Mouse (Mus musculus): Measurements from ENCODE around the gene Jph2. TPM values are rescaled to one million over a fixed set of nuclear protein-coding genes. Genes with fewer than 3 reads are reported as not detected.
A peak's percentile ranks its signal among the peaks of the same experiment; 100 is the strongest.

Jph2 gene
- polyA plus RNA-seq, 1 experiment from 2014 or later, result 0.26 TPM

GRCm38 (mm10) chr2:163300069-163301060 lies 97.4 kb downstream of the Jph2 start:
- WGBS, result 59% methylated on average over 14 of the region's 14 CpGs
- ATAC-seq (replicated peaks; ENCODE audit: low FRiP score) (no peak), DNase-seq (ENCODE audit: low spot score) (no peak)
- Histone ChIP-seq H3K27me3 (replicated peaks; ENCODE audit: control insufficient read depth, insufficient read depth, low read length) (no peaks in the 10 kb centered on the region; the same call in none of the 2 replicates), H3K4me1 (replicated peaks; ENCODE audit: control insufficient read depth, insufficient read depth, low read length) (no peaks in the 10 kb centered on the region), H3K36me3 (ENCODE audit: control insufficient read depth, insufficient read depth, low read length) (no peaks in the 10 kb centered on the region), H3K9me3 (ENCODE audit: control insufficient read depth, low read length) (no peaks in the 10 kb centered on the region), H3K9ac (ENCODE audit: low read depth, low read length) (no peak overlapping the region), H3K4me2 (no peak overlapping the region), H3K4me3 (ENCODE audit: low read depth, low read length) (no peak overlapping the region), H3K27ac (ENCODE audit: low read depth, low read length) (no peak overlapping the region)

DNA sequence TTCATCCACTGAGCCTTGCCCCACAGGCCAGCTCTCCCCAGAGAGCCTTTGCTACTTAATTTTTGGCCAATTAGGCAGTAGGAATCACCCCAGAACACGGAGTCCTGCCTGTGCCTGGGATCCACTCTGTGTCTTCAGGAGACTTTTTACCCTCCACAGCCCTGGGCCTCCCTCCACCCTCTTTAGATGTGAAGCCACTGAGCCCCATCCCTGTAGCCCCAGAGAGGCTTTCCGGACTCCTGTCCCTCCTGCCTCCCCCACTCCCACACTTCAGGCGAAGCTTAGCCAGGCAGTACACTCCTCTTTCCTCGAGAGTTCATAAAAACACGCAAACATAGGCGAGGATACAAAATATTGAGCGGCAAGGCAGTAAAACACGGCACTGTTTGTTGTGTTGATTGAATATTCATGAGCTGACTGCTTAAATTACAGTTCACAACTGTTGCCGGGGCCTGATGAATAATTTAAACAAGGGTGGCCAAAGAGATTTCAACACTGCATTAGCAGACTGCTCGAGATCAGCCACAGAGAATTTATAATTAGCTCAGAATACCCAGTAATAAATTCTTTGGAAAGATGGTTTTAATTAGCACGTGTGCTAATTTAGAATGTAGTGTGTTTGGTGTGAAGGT lies 100.7 kb downstream of the Jph2 start:
- no peak for DNase-seq (ENCODE audit: low spot score)
- no peak for ATAC-seq (replicated peaks; ENCODE audit: low FRiP score)
- Histone ChIP-seq H3K27ac (ENCODE audit: low read depth, low read length) (no peak overlapping the region), H3K9ac (ENCODE audit: low read depth, low read length) (no peak overlapping the region), H3K9me3 (ENCODE audit: control insufficient read depth, low read length) (no peaks in the 10 kb centered on the region), H3K4me3 (ENCODE audit: low read depth, low read length) (no peak overlapping the region), H3K4me1 (replicated peaks; ENCODE audit: control insufficient read depth, insufficient read depth, low read length) (no peaks in the 10 kb centered on the region), H3K4me2 (no peak overlapping the region), H3K36me3 (ENCODE audit: control insufficient read depth, insufficient read depth, low read length) (no peaks in the 10 kb centered on the region), H3K27me3 (replicated peaks; ENCODE audit: control insufficient read depth, insufficient read depth, low read length) (no peaks in the 10 kb centered on the region; the same call in 1 of the 2 replicates)
- 61% methylated on average over 11 of the region's 11 CpGs for WGBS

DNA sequence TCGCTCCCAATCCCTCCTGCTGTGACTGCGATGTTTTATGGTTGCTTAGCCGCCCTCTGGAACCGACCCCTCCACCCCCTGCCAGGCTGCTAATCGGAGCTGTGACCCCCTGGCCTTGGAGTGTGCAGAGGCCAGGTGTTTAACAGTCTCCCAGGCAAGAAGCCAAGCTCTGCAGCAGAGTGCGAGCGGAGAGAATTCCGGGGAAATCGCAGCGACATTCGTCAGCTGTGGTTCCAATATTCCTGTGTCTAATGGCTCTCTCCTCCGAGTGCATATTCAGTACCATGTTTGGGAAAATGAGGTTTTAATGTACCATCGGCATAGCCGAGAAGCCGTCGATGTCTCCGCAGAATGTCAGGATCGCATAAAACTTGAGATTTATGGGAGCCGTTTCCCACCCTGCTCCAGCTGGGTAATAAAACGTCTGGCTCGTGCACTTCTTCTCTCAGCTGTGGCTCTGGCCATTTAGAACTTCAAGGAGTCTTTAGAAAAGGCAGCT lies 108.9 kb downstream of the Jph2 start:
- Histone ChIP-seq H3K9ac (ENCODE audit: low read depth, low read length) (no peak overlapping the region), H3K4me2 (peak overlapping the region; percentile 11; the same call in 1 of the 2 replicates), H3K27me3 (replicated peaks; ENCODE audit: control insufficient read depth, insufficient read depth, low read length) (peaks cover 21% of the 10 kb centered on the region)

More for the DNA sequence above, 108.9 kb downstream of the Jph2 start:
- ATAC-seq (replicated peaks; ENCODE audit: low FRiP score), result no peak
- Histone ChIP-seq H3K27ac (ENCODE audit: low read depth, low read length) (no peak overlapping the region), H3K4me3 (ENCODE audit: low read depth, low read length) (no peak overlapping the region), H3K4me1 (replicated peaks; ENCODE audit: control insufficient read depth, insufficient read depth, low read length) (no peaks in the 10 kb centered on the region), H3K9me3 (ENCODE audit: control insufficient read depth, low read length) (no peaks in the 10 kb centered on the region), H3K36me3 (ENCODE audit: control insufficient read depth, insufficient read depth, low read length) (no peaks in the 10 kb centered on the region)
- no peak for DNase-seq (ENCODE audit: low spot score)
- 23% methylated on average over 21 of the region's 21 CpGs for WGBS

Other genes with a start within 250 kb of the Jph2 start
- gene Tox2, start 194.9 kb downstream of the Jph2 start, polyA plus RNA-seq (2014; fragmentation: Nextera tagmentation; extraction: Ambion mirVana), result 2.0 and 3.3 TPM in 2 replicates
- 61.0 and 67.8 TPM in 2 replicates for gene Oser1, start 26.7 kb upstream of the Jph2 start, polyA plus RNA-seq (2014; fragmentation: Nextera tagmentation; extraction: Ambion mirVana)
- 1.4 and 1.7 TPM in 2 replicates for gene Gdap1l1, start 40.5 kb upstream of the Jph2 start, polyA plus RNA-seq (2014; fragmentation: Nextera tagmentation; extraction: Ambion mirVana)
- 8.1 and 9.0 TPM in 2 replicates for gene Fitm2, start 74.6 kb upstream of the Jph2 start, polyA plus RNA-seq (2014; fragmentation: Nextera tagmentation; extraction: Ambion mirVana)
- gene R3hdml, start 94.3 kb upstream of the Jph2 start, polyA plus RNA-seq (2014; fragmentation: Nextera tagmentation; extraction: Ambion mirVana), result not detected in 2 replicates
- gene Hnf4a, start 108.8 kb upstream of the Jph2 start, polyA plus RNA-seq (2014; fragmentation: Nextera tagmentation; extraction: Ambion mirVana), result 18.9 and 20.0 TPM in 2 replicates
- gene Ttpal, start 204.3 kb upstream of the Jph2 start, polyA plus RNA-seq (2014; fragmentation: Nextera tagmentation; extraction: Ambion mirVana), result 26.1 and 29.2 TPM in 2 replicates
- gene Serinc3, start 247.1 kb upstream of the Jph2 start, polyA plus RNA-seq (2014; fragmentation: Nextera tagmentation; extraction: Ambion mirVana), result 116 TPM in 2 replicates

Data from liver, embryonic 11.5 days (tissue).